Mouse (Mus musculus): Measurements from ENCODE around the gene Zdhhc3. TPM values are rescaled to one million over a fixed set of nuclear protein-coding genes. Genes with fewer than 3 reads are reported as not detected.

Gene Zdhhc3
- total RNA-seq, 2 experiments from 2014 or later, result 48.4 TPM

- no peak for ATAC-seq (replicated peaks; ENCODE audit: poor library complexity)
Observed at GRCm38 (mm10) chr9:123123017-123123416, 10.0 kb upstream of the Zdhhc3 start.

- no peak for ATAC-seq (replicated peaks; ENCODE audit: poor library complexity)
Observed at GRCm38 (mm10) chr9:123115566-123115965, 2.6 kb upstream of the Zdhhc3 start.

- no peak for ATAC-seq (replicated peaks; ENCODE audit: poor library complexity)
Observed at GRCm38 (mm10) chr9:123113931-123114330, 926 bp upstream of the Zdhhc3 start.

GRCm38 (mm10) chr9:123111751-123112221, 1.2 kb downstream of the Zdhhc3 start:
- ATAC-seq (replicated peaks; ENCODE audit: poor library complexity), result no peak; the same call in 1 of the 2 replicates

- no peak for ATAC-seq (replicated peaks; ENCODE audit: poor library complexity)
Observed at GRCm38 (mm10) chr9:123109188-123109587, 3.8 kb downstream of the Zdhhc3 start.

- peak; percentile 78 for ATAC-seq (replicated peaks; ENCODE audit: poor library complexity)
Observed at GRCm38 (mm10) chr9:123107186-123107585, 5.8 kb downstream of the Zdhhc3 start.

- ATAC-seq (replicated peaks; ENCODE audit: poor library complexity), result no peak
Observed at GRCm38 (mm10) chr9:123104362-123104761, 8.6 kb downstream of the Zdhhc3 start.

- ATAC-seq (replicated peaks; ENCODE audit: poor library complexity), result no peak
Observed at GRCm38 (mm10) chr9:123103425-123103824, 9.6 kb downstream of the Zdhhc3 start.

- ATAC-seq (replicated peaks; ENCODE audit: poor library complexity), result peak; percentile 84
Observed at GRCm38 (mm10) chr9:123099631-123100455, 13.2 kb downstream of the Zdhhc3 start.

- ATAC-seq (replicated peaks; ENCODE audit: poor library complexity), result peak; percentile 29
Observed at GRCm38 (mm10) chr9:123090844-123091243, 22.2 kb downstream of the Zdhhc3 start.

GRCm38 (mm10) chr9:123087558-123087957, 25.4 kb downstream of the Zdhhc3 start:
- ATAC-seq (replicated peaks; ENCODE audit: poor library complexity), result peak; percentile 70

GRCm38 (mm10) chr9:123085373-123085772, 27.6 kb downstream of the Zdhhc3 start:
- no peak for ATAC-seq (replicated peaks; ENCODE audit: poor library complexity)

- ATAC-seq (replicated peaks; ENCODE audit: poor library complexity), result no peak
Observed at GRCm38 (mm10) chr9:123080796-123081195, 32.2 kb downstream of the Zdhhc3 start.

GRCm38 (mm10) chr9:123080355-123080754, 32.6 kb downstream of the Zdhhc3 start:
- no peak for ATAC-seq (replicated peaks; ENCODE audit: poor library complexity)

GRCm38 (mm10) chr9:123079149-123079548, 33.9 kb downstream of the Zdhhc3 start:
- ATAC-seq (replicated peaks; ENCODE audit: poor library complexity), result peak; percentile 87

GRCm38 (mm10) chr9:123060172-123060571, 52.8 kb downstream of the Zdhhc3 start:
- no peak for ATAC-seq (replicated peaks; ENCODE audit: poor library complexity)

GRCm38 (mm10) chr9:123058724-123059292, 54.2 kb downstream of the Zdhhc3 start:
- peak; percentile 100 for ATAC-seq (replicated peaks; ENCODE audit: poor library complexity)

GRCm38 (mm10) chr9:123047665-123048064, 65.3 kb downstream of the Zdhhc3 start:
- ATAC-seq (replicated peaks; ENCODE audit: poor library complexity), result peak; percentile 80

- no peak for ATAC-seq (replicated peaks; ENCODE audit: poor library complexity)
Observed at GRCm38 (mm10) chr9:123034426-123034825, 78.6 kb downstream of the Zdhhc3 start, which contains the start of gene Tgm4. TSS of gene Tgm4 (plus strand) at chr9:123034726.

GRCm38 (mm10) chr9:123031496-123032246, 81.3 kb downstream of the Zdhhc3 start:
- ATAC-seq (replicated peaks; ENCODE audit: poor library complexity), result no peak

- no peak for ATAC-seq (replicated peaks; ENCODE audit: poor library complexity)
Observed at GRCm38 (mm10) chr9:123024201-123024600, 88.8 kb downstream of the Zdhhc3 start.
